Mouse (Mus musculus) induced T-regulatory cell, adult 2 months (primary cell): ENCODE data around the gene Plcl1.

ENCODE experiments used
- DNase-seq: peaks from one replicate; pipeline ENCODE4 v3.0.0-alpha.2; 2012; ENCODE audit warnings: low read depth

The Plcl1 gene

GRCm38 (mm10) chr1:55704707-55705106 lies 299.0 kb downstream of the Plcl1 start:
- DNase-seq: no peak

- DNase-seq: no peak
Observed at GRCm38 (mm10) chr1:55705173-55705572, 299.5 kb downstream of the Plcl1 start.

- no peak for DNase-seq
Observed at GRCm38 (mm10) chr1:55705756-55706155, 300.0 kb downstream of the Plcl1 start.

DNA sequence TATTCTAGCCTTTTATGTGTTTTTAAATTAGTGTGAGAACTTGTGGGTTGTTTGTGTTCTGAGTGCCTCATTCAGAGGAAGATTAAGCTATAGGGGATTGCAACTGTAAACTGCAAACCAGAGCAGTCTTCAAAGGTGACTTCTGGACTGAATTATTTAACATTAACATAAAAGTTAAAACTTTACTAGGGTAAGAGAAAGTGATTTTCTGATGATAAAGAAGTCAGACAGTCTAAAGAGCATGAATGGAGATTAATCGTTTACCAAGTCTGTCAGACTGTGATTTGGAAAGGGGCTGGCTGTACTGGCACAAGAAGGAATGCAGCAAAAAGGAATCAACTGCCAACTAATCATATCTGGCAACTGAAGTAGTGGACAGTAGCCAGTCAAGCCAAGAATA lies 301.2 kb downstream of the Plcl1 start:
- no peak for DNase-seq

GRCm38 (mm10) chr1:55717283-55717803 lies 311.6 kb downstream of the Plcl1 start:
- peak; percentile 3 for DNase-seq

DNA sequence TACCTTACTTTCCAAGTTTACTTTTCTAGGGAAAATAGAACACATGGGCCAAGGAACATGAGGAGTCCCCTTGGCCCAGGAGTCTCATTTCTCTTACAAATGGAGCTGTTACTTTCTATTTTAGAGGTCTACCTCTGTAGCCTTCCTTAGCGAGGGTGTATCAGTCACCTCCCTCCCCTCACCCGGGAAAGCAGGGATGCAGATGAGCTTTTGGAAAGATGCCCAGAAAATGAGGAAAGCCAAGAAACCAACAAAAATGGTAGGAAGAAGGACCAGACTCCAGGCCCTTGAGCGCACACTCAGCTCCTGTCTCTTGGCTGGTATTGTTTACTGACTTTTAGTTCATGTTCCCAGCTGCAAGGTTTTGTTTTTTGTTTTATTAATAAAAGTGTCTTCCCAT lies 319.7 kb downstream of the Plcl1 start:
- DNase-seq: no peak

DNA sequence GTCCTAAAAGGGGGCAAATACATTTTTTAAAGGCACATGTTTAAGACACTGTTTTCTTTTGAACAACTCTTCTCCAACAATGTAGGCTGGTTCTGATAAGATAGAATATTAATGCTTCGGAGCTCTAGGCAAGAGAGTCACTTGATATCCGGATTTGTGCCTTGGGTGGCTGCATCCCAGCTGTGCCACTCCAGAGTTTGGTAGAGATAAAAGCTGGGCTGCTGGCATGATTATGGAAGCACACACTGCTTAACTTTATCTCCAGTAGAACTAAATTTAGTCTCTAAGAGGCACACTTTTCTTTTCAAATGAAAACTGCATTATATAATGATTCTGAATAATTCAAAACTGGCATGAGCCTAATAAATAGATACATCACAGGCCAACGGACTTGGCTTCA lies 323.6 kb downstream of the Plcl1 start:
- DNase-seq: no peak

DNA sequence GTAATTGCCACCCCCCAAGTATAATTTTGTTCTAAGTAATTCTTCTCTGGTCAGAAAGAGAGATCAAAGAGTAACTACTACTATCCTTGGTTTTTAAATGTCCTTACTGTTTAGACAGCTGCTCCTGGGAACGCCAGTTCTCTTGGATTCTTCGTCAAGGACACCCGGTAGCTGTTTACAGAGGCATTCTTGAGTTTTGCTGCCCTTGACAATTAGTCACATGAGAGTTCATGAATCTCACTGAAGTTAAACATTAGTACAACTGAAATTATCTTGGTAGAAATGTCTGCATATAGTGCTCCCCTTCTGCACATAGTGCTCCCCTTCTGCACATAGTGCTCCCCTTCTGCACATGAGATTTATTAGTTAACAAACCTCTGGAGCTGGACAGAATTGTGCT lies 327.2 kb downstream of the Plcl1 start:
- no peak for DNase-seq

DNA sequence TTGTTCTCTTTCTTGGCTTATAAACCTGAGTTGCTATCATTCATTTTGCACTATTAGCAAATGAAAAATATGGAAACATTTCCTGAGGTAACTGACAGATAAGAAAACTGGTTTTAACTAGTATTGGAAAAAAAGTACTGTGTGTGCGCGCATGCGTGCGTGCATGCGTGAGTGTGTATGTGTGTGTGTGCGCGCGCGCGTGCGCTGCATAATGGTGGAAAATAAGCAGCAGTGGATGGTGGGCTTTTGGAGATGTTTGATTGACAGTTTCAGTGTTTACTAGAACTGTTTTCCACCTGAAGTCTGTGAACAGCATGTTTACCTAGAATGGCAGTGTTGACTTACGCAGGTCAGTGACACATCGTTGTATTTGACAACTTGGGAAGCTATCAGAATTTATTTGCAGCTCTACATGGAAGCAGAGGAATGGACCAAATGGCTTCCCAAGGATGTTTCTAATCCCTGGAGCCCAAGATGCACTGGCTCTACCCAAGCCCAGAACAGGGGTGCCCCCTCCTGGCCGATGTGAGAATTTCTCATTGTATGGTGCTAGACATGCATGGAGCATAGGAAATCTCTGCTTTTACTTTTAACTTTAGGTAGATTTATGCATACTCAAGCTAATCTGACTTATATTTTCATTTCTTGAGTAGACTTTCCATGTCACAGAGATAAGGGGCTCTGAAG lies 330.5 kb downstream of the Plcl1 start:
- DNase-seq: peak; percentile 77

DNA sequence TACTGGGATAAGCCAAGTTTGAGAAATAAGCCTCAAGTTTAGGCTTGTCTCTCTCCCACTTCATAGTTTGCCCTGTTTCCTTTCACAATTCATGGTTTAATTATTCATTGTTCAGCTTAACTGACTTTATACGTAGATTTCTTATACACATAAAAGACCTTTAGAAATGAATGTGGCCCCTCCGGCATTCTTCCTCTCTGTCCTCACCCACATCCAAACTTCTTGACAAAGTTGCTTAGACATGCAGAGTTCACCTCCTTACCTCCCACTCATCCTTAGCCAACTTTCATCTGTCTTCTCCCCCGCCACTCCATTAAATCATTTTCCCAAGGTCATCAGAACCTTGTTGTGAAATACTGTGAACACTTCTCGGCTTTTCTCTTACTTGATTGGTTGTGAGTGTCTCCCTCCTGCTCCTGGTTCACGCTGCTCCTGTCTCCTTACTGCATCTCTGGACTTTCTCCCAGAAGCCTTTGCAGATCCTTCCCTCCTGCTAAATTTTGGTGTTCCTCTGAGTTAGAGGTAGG lies 331.1 kb downstream of the Plcl1 start:
- DNase-seq: no peak

DNA sequence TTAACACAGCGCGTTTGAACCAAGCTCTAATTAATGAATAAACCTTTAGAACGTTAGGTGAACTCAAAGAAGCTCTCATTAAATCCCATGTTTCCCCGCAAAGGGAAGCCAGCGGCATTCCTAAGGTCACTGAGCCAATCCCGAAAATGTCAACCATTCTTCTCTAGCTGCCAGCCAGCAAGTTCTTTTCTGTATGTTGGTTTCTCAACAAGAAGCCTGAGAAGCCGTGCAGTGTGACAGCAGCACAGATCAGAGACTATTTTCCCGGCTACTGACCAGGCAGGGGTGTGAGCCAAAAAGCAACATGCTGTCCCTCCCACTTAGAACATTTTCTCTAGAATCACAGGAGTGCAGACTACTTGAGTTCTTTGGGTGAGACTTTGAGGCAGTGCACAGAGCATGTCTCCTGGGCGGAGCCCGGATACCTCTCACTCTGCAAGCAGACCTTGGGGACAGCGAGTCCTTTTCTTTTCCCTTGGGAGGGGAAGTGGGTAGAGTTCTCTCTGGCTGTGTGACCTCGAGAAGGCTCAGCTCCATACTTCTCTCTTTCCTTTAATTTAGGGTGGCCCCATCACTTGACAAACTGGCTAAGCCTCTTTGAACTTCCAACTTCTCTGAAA lies 333.1 kb downstream of the Plcl1 start:
- DNase-seq: no peak

- DNase-seq: no peak
Observed at GRCm38 (mm10) chr1:55741885-55742284, 336.2 kb downstream of the Plcl1 start.

DNA sequence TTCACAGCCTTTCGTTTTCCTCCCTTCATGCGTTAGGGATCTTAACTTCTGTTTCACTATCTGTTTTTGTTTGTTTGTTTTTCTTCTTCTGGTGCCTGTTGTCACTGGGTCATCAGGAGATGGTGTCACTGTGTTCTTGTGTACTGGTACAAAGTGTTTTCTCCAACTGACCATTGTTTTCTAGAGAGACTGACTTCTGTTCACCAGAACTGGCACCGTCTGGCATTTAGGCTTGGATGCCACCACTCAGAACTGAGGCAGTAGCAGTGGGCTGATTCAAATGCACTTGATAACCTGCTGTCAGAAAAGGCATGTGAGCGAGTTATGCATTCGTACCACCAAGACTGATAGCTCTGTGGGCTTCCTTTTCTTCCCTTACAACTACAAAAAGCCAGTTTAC lies 342.8 kb downstream of the Plcl1 start:
- no peak for DNase-seq

DNA sequence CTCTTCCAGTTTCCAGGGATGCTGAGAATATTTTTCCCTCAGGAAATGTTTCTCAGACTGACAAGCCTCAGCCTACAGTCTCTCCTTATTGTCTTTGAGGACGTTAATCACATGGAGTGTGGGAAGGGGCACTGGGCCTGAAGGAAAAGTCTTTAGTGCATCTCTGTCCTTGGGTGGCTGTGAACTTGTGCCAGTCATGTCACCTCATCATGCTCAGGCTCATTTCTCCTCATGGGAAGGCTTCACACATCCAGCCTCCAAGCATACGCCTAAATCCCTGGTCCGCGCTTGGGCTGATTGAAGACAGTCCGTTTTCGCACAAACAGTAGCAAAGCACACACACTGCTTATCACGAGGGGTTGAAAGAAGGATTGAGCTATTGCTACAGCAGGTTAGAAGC lies 344.0 kb downstream of the Plcl1 start:
- no peak for DNase-seq

DNA sequence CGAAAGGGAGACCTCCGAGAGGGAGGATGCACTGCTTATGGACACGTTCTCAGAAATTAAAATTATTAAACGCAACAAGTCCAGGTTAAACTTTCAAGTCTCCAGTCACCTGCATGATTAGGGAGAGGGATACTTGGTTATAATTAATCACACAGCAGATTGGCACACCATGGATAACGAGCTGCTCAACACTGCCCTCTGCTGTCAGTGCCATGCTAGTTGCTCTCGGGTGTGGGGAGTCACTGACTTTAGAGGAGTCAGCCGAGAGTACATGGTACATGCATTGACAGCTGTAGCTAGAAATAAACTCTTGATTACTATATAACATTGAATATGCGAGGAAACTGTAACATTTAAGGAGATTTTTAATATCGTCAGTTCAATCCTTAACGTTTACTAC lies 350.0 kb downstream of the Plcl1 start:
- DNase-seq: peak; percentile 69

DNA sequence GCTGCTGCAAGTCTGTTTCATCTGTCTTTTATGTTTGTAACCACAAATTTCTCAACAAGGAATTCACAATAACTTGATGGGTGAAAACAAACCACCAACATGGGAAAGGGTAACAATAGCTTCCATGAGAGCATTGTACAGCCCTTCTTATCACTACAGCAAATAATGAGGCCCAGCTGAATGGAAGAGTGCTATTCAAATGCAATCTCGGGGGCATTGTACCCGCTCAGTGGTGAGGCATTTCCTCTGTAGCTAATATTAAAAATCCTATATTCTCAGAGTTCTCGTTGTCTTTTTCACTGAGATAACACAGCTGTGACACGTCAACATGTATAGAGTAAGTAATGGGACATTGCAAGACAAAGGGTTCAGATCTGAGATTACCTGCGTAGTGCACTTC lies 356.6 kb downstream of the Plcl1 start:
- DNase-seq: no peak

- DNase-seq: no peak
Observed at GRCm38 (mm10) chr1:55763171-55763570, 357.4 kb downstream of the Plcl1 start.

DNA sequence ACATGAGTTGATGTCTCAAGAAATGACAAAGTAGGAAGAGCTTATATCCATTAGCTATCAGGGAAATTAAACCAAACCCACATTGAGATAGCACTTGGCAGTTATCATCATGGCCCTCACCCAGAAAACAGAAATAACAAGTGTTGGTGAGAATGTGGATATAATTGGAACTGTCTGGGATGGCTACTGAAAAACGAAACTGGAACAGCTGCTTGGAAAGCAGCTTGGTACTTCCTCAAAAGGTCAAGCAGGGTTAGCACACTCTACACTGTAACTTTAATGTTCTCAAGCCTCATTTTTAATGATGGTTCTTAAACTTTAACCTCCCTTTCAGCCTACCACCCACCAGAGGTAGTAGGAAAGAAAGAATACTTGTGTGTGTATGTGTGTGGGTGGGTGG lies 361.0 kb downstream of the Plcl1 start:
- DNase-seq: no peak

- no peak for DNase-seq
Observed at GRCm38 (mm10) chr1:55770072-55770785, 364.5 kb downstream of the Plcl1 start.

DNA sequence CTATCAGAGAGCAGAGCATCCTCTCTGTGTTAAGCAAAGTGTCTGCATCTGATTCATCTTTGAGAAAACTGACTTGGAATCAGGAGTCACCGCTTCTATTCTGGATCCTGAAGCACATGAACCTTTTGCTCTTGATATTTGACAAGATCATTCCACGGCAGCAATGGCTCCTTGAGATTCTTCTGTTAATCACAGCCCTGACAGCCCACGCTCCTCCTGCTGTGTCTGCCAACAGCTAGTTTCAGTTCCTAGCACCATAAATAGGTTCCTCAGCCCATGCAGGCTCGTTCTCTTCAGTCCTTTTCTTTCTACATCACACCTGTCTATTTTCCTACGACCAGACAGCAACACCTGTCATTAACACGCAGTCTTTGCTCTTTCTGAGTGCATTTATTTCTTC lies 387.1 kb downstream of the Plcl1 start:
- DNase-seq: no peak
